In genomic region chr2:70210427-70211332, GRCm38 (mm10) we compare ENCODE assay signal across 15 mouse cellular contexts.
DNase-seq lines count a peak whose midpoint lies in the region; ATAC-seq lines count a peak whose summit lies in the region.
"Had no signal": no experiment of that assay in that cellular context is flagged by ENCODE, and none has a peak within 500 bp of the region (broad histone marks: within the 10 kb centered on the region; RNA-seq: fewer than 3 reads in every experiment).

No protein-coding gene starts in this region.

- no peaks in the 10 kb centered on the region for H3K9me3 ChIP-seq in forebrain, embryonic 15.5 days
- H3K9me3 ChIP-seq: liver, embryonic 15.5 days; stomach, embryonic 15.5 days had no signal

- H3K4me1 ChIP-seq in forebrain, embryonic 15.5 days, result peaks cover 7% of the 10 kb centered on the region; the same call in 1 of the 2 replicates
- H3K4me1 ChIP-seq: liver, embryonic 15.5 days; megakaryocyte, embryonic 14.5 days; stomach, embryonic 15.5 days had no signal

- H3K36me3 ChIP-seq in forebrain, embryonic 15.5 days, result no peaks in the 10 kb centered on the region
- H3K36me3 ChIP-seq: liver, embryonic 15.5 days; stomach, embryonic 15.5 days had no signal

- H3K27me3 ChIP-seq in forebrain, embryonic 15.5 days, result no peaks in the 10 kb centered on the region
- H3K27me3 ChIP-seq: liver, embryonic 15.5 days; megakaryocyte, embryonic 14.5 days; Patski; stomach, embryonic 15.5 days had no signal

- H3K4me2 ChIP-seq in forebrain, embryonic 15.5 days (replicated peaks), result no peak overlapping the region
- H3K4me2 ChIP-seq: liver, embryonic 15.5 days; stomach, embryonic 15.5 days had no signal

- DNase-seq in layer of hippocampus, adult 11-12 months (ENCODE audit: low spot score), result peak; percentile 22
- DNase-seq in layer of hippocampus, postnatal 25 days (ENCODE audit: extremely low spot score in 1 of 2, low spot score in 1 of 2), result no peak
- DNase-seq in left cerebral cortex, adult 9 months (ENCODE audit: low spot score in 2 of 2), result peak; percentile 61 to 82
- DNase-seq in right cerebral cortex, postnatal 10 days (ENCODE audit: low spot score in 2 of 2), result peak; percentile 46 to 73
- no peak for DNase-seq in cerebellum, adult 11 months
- DNase-seq in MN1 (ENCODE audit: low spot score), result no peak
- DNase-seq in adrenal gland, postnatal 10 days, result no peak
- DNase-seq: adrenal gland, postnatal 25 days; cerebellum, postnatal 10 days; kidney, postnatal 14 days had no signal

- WGBS in forebrain, embryonic 15.5 days, result 78% methylated on average over 22 of the region's 22 CpGs

- peak overlapping the region; percentile 37 for H3K27ac ChIP-seq in forebrain, embryonic 15.5 days (replicated peaks)
- H3K27ac ChIP-seq: liver, embryonic 15.5 days; stomach, embryonic 15.5 days had no signal

- no peak overlapping the region for H3K9ac ChIP-seq in forebrain, embryonic 15.5 days (replicated peaks)
- H3K9ac ChIP-seq: liver, embryonic 15.5 days; stomach, embryonic 15.5 days had no signal

- peak; percentile 67 for ATAC-seq in forebrain, embryonic 15.5 days (replicated peaks)
- ATAC-seq: Patski had no signal

- H3K4me3 ChIP-seq in forebrain, embryonic 15.5 days, result no peak overlapping the region
- H3K4me3 ChIP-seq: liver, embryonic 15.5 days; megakaryocyte, embryonic 14.5 days; stomach, embryonic 15.5 days had no signal

Comparison
In these comparisons a context has a peak if more than half of its experiments do, and no peak if none do; other contexts are left out.
1. DNase-seq: peak in layer of hippocampus, adult 11-12 months (single experiment), left cerebral cortex, adult 9 months (2 of 2) and right cerebral cortex, postnatal 10 days (2 of 2); none in layer of hippocampus, postnatal 25 days (0 of 2), cerebellum, adult 11 months (single experiment), MN1 (single experiment) and adrenal gland, postnatal 10 days (single experiment).